Mouse (Mus musculus): Measurements from ENCODE around the gene Zfand6. TPM values are rescaled to one million over a fixed set of nuclear protein-coding genes. Genes with fewer than 3 reads are reported as not detected.
A peak's percentile ranks its signal among the peaks of the same experiment; 100 is the strongest.

Gene Zfand6
- total RNA-seq (2021): 10 to 100 TPM; 74.9 to 75.7 TPM

- peak; percentile 98 to 99 for DNase-seq
Observed at GRCm38 (mm10) chr7:84689251-84690100, at the start of gene Zfand6. Zfand6 (minus strand) TSS chr7:84689959.

- DNase-seq: no peak
Observed at GRCm38 (mm10) chr7:84736803-84737202, 47.0 kb upstream of the Zfand6 start.

GRCm38 (mm10) chr7:84733038-84733437 lies 43.3 kb upstream of the Zfand6 start:
- DNase-seq: no peak

DNA sequence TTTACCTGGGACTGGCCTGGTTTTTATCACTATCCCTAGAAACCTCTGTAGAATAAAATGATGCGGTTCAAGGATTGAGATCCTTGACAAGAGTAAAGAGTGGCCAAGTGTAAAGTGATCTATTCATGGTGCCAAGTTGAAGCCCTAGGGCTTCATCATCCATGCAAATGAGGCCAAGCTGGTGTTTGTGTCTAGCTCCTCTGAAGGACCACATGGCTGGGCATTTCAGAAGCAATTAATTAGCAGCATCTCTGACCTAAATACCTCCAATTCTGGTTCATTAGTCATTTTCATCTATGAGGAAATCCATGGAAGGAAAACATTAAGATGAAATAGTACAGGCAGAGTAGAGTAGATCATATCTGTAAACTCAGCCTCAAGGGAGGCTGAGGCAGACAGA lies 42.3 kb upstream of the Zfand6 start:
- no peak for DNase-seq

DNA sequence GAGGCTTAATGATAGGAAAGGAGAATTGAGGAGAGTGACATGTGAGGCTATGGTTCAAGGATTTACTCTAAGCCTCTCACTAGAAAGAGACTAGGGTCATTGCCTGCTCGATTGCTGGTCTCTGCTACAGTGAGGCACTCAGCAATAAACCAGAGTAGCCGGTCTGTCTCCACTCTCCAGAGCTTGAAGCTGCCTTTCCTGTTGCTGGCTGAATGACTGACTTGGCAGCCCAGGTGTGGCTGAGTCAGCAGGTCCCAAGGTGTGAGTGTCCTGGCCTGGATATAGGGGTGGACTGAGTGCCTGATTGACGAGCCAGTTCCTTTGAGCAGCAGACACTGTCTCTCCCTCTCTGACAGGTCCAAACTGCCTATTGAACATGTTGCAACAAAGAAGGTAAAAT lies 41.3 kb upstream of the Zfand6 start:
- DNase-seq: no peak

- DNase-seq: no peak
Observed at GRCm38 (mm10) chr7:84722804-84723459, 33.2 kb upstream of the Zfand6 start.

GRCm38 (mm10) chr7:84710287-84710958 lies 20.7 kb upstream of the Zfand6 start:
- DNase-seq: no peak

GRCm38 (mm10) chr7:84706877-84707276 lies 17.1 kb upstream of the Zfand6 start:
- no peak for DNase-seq

DNA sequence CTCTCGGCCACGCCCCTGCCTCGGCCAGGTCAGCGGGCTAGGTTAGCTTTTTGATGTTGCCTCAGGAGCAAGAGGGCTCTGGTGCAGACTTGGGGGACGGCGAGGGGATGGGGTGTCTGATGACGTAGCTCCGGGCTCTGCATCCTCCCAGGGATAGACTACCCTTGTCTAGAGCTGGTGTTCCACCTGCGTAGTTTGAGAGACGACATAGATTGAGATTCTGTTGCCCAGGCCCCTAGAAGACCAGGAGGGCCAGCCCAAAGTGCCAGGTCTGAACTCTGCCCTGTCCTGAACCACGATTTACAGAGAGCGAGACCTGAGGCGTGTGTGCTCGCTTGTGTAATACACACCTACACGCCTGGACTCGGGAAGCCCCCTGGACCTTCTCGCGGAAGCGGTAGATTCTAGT lies 346 bp upstream of the Zfand6 start:
- DNase-seq: no peak

DNA sequence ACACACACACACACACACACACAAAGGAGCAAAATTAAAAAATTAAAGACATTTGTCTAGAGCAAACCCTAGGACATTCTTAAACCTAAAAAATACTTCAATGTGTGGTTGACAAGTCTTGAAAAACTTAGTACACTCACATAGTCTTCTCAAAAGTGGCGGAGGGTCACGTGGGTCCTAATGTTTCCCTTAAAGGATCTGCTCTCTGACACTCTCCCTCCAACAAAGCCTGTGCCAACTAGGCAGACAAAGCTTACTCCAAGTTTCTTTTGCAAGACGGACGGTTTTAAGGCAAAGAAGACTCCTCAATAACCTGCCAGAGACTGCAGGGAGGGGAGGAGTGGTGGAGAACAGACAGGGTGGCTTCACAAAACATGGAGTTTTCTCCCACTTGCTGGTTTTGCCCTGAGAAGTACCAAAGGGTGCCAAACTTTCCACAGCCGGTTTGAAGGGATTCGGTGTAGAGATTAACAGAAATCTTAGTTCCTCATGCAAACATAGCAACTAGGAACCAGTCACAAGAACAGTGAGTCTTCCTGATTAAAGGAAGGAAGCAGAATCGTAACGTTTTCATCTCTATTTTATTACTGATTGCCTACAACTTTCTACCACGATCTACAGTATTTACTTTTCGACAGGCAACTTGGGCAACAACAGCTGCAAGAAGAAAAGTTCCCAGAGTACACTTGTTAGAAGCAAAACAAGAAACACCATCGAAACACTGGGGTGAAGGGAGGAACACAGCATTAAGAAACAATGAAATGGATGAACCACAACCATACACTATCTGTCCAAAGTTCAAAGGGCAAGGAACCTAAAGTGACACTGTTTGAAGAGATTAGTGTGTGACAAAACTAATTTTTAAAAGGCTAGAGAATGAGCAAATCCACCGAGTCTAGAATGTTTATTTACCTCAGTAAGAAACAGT lies 1.8 kb downstream of the Zfand6 start:
- no peak for DNase-seq

DNA sequence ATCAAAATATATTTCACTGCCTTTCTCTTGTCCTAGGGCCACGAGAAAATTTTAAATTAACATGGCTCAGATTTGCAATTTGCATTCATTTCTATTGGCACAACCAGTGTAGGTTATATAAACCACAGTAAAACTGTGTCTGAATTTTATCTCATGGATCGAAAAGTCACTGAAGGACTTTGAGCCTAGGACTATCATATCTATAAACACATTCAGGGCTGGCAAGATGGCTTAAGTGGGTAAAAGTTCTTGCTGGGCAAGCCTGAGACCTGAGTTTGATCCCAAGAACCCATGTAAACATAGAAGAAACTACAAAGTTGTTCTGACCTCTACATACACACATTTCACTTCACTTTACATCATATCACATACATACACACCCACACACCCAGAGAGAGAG lies 3.4 kb downstream of the Zfand6 start:
- DNase-seq: no peak

- DNase-seq: no peak
Observed at GRCm38 (mm10) chr7:84684675-84685074, 5.1 kb downstream of the Zfand6 start.

GRCm38 (mm10) chr7:84681558-84681957 lies 8.2 kb downstream of the Zfand6 start:
- DNase-seq: no peak

DNA sequence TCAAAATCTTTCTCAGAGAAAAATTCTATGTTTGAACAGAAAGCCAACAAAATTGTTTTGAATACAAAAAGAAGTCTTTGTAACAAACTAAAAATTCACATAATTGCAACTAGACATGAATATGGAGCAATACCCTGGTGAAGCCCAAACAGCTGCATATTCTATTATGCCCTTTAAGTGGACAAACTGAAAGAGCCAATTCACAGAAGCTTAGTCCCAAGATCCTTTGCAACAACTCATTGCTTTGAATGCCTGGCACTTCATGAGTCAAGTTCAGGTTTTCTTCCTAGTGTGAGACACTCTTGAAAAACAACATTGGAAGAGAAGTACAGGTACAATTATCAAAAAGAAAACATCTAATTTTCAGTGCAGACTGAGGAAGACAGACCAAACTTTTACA lies 8.8 kb downstream of the Zfand6 start:
- no peak for DNase-seq

- no peak for DNase-seq
Observed at GRCm38 (mm10) chr7:84680092-84680491, 9.7 kb downstream of the Zfand6 start.

GRCm38 (mm10) chr7:84679264-84679663 lies 10.5 kb downstream of the Zfand6 start:
- DNase-seq: peak; percentile 50 to 61

DNA sequence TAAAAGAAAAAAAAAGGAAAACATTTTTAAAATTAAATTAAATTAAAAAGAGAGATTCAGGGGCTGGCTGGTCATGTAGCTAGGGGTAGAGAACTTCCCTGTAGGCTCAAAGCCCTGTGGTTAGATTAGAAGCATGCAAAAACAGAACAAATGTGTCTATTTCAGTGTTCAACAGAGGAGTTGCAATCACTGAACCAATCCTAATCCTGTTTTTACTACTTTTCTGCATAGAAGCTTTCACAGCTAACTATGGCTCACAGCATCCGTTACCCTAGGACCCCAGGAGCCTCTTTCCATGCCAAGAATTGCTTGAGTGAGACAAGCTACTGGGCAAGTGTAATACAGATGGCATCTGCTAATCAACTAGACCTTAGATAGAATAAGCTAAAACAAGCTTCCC lies 16.7 kb downstream of the Zfand6 start:
- DNase-seq: no peak

DNA sequence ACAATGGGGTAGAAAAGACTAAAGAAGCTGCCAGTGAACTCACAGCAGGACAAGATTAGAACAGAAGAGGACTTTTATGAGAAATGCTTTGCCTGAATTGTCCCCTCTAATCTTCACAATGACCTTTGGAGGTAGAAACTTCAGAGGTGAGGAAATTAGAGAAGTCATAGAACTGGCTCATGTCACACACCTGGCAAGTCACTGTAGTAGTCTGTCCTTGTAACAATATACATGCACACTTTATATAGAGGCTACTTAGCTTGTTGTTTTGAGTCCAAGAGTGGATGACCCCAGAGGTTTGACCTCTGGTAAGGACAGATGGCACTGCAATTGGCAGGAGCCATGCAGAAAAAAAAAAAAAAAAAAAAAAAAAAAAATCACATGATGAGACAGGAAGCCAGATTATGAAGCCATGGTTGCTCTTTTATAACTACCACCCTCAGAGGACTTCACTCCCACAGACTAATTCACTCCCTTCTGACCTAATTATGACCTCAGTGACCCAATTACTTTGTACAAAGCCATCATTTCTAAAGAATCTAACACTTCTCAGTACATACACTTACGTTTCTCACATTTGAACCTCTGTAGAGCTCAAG lies 20.1 kb downstream of the Zfand6 start:
- no peak for DNase-seq

- no peak for DNase-seq
Observed at GRCm38 (mm10) chr7:84667946-84668345, 21.8 kb downstream of the Zfand6 start.

DNA sequence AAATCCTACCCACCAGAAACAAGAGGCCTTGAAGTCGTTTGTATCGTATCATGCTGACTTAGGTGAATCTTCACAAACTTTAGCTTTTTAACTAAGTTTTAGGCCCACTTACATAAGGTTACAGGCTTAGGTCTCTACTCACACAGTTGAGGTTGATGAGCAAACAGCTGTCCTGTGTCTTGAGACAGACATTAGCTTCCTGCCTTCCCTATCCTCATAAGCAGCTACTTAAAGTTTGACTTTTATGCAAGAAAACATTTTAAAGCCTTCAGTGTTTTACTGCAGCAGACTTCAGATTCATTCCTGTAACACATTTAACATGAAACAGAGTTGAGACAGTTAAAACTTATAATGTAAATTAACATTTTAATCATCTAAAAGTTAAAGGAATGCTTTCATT lies 37.0 kb downstream of the Zfand6 start:
- no peak for DNase-seq

- no peak for DNase-seq
Observed at GRCm38 (mm10) chr7:84651987-84652321, 37.8 kb downstream of the Zfand6 start.
